Mouse (Mus musculus): ENCODE results near the gene Rassf4.

DNA sequence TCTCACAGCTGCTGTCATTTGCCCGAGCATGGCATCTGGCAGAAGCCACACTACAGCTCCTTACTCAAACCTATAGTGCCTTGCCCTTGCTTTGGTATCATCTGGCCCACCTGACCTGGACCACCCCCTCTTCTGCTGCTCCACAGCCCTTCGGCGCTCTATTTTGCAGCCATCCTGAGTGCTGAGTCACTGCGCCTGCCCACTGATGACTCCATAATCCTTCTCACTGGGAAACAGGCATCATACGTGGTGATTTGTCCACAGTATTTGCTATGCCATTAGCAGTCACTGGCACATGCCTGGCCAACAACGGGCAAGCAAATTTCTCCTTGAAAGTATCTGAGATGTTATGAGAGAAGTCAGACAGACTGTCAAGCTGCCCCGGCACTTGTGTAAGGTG is 23.9 kb downstream of the Rassf4 start:
- TF ChIP-seq CTCF (IDR thresholded peaks at IDR 0.05; ENCODE audit: borderline replicate concordance, insufficient read depth, low read length) (no peak), POLR2A (IDR thresholded peaks at IDR 0.05; ENCODE audit: low read depth, low read length) (no peak)

All from embryonic fibroblast, embryonic 13.5 days (primary cell).